Mouse (Mus musculus): ENCODE measurements around the gene Nudc. TPM values are rescaled to one million over a fixed set of nuclear protein-coding genes. Genes with fewer than 3 reads are reported as not detected.

Nudc gene
- total and polyA plus RNA-seq, 2 experiments from 2014 or later: 42.1 to 152 TPM

DNA sequence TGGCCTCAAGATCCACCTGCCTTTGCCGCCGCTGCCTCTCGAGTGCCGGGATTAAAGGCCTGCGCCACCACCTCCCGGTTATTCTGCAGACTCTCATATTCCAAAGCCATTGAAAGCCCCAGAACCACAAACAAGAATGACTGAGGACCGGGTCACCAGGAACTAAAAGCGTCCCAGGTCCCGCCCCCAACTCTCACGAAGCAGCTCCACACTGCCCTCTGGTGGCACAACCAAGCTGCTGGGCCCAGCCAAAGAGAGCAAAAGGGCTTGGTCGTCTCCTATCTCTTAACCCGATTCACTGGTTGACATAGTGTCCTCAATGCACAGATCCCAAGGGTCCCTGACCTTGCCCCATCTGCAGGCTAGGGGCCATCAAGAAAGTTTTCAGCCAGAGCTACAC, 51.4 kb downstream of the Nudc start:
- Histone ChIP-seq H3K4me2 (ENCODE audit: low read depth, low read length) (peak overlapping the region; percentile 60), H3K4me1 (ENCODE audit: control insufficient read depth, insufficient read depth) (peaks cover 30% of the 10 kb centered on the region), H3K27ac (ENCODE audit: low read depth) (peak overlapping the region; percentile 67), H3K27me3 (ENCODE audit: control insufficient read depth, insufficient read depth, low read length) (peaks cover 41% of the 10 kb centered on the region), H3K9me3 (replicated peaks; ENCODE audit: control insufficient read depth, low read length) (no peaks in the 10 kb centered on the region), H3K36me3 (replicated peaks; ENCODE audit: control insufficient read depth, insufficient read depth, low read length) (no peaks in the 10 kb centered on the region), H3K4me3 (ENCODE audit: low read depth, low read length) (peak overlapping the region; percentile 32), H3K9ac (replicated peaks; ENCODE audit: low read depth, low read length) (0 out of 2 replicates have a peak overlapping the region, but pooled peaks have one; percentile 2)
- under 1% methylated on average over 12 of the region's 12 CpGs for WGBS
- peak; percentile 90 for DNase-seq (ENCODE audit: low spot score)
- ATAC-seq (ENCODE audit: insufficient read depth, low read depth): peak; percentile 54
- no peak for TF ChIP-seq EP300 (IDR thresholded peaks at IDR 0.05; ENCODE audit: low read depth)
- peak; percentile 96 for TF ChIP-seq CTCF (IDR thresholded peaks at IDR 0.05; ENCODE audit: low read depth)

DNA sequence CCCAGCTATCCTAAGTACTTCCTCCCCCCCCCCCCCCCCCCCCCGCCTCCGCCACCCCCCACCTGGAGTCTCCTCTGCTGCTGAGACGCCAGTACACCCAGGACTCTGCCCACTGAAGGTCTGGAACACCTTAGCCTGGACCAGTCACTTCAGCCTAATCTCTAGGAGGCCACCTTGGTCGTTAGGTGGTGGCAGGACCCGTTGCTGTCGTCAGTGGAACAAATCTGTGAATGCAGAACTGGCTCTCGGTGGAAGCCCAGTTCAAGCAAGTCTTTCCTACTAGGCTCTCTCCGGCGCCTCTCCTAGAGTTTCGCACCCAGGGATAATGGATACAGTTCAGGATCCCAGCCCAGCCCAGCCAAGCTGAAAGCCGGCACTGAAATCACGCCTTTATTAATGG, 51.9 kb downstream of the Nudc start:
- H3K4me1 ChIP-seq (ENCODE audit: control insufficient read depth, insufficient read depth): peaks cover 33% of the 10 kb centered on the region

DNA sequence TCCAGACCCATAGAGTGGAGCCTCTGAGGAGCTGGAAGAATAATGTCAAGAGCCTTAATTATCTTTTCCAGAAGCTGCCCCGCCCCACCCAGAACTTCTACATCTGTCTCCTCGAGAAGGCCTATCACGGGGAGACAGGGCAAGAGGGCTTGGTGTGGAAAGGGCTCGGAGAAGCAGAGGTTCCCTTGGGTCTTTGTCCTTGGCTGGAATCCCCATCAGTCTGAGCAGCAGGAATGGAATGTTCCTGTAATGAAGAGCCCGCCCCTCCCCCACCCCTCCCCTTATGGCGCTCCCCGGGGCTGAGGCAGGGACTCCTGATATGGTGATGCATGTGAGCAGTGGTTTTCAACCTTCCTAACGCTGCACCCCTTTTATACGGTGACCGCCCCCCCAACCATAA, 54.0 kb downstream of the Nudc start:
- peaks cover 15% of the 10 kb centered on the region for H3K27me3 ChIP-seq (ENCODE audit: control insufficient read depth, insufficient read depth, low read length)
- H3K36me3 ChIP-seq (replicated peaks; ENCODE audit: control insufficient read depth, insufficient read depth, low read length): 0 out of 2 replicates have a peak, but pooled peaks cover 10% of the 10 kb centered on the region
- ATAC-seq (ENCODE audit: insufficient read depth, low read depth): peak; percentile 69
- H3K4me1 ChIP-seq (ENCODE audit: control insufficient read depth, insufficient read depth): peaks cover 24% of the 10 kb centered on the region
- 14% methylated on average over 10 of the region's 10 CpGs for WGBS
- peak overlapping the region; percentile 78 for H3K27ac ChIP-seq (ENCODE audit: low read depth)
- peak overlapping the region; percentile 35 for H3K4me2 ChIP-seq (ENCODE audit: low read depth, low read length)
- H3K4me3 ChIP-seq (ENCODE audit: low read depth, low read length): no peak overlapping the region
- DNase-seq (ENCODE audit: low spot score): peak; percentile 90
- H3K9me3 ChIP-seq (replicated peaks; ENCODE audit: control insufficient read depth, low read length): no peaks in the 10 kb centered on the region
- 0 out of 2 replicates have a peak overlapping the region, but pooled peaks have one; percentile 8 for H3K9ac ChIP-seq (replicated peaks; ENCODE audit: low read depth, low read length)
- TF ChIP-seq CTCF (IDR thresholded peaks at IDR 0.05; ENCODE audit: low read depth): no peak
- TF ChIP-seq EP300 (IDR thresholded peaks at IDR 0.05; ENCODE audit: low read depth): peak; percentile 58; the same call in 1 of the 2 replicates

More for the DNA sequence above, 51.9 kb downstream of the Nudc start:
- H3K36me3 ChIP-seq (replicated peaks; ENCODE audit: control insufficient read depth, insufficient read depth, low read length): no peaks in the 10 kb centered on the region
- 19% methylated on average over 9 of the region's 12 CpGs for WGBS
- no peak for DNase-seq (ENCODE audit: low spot score)
- peak overlapping the region; percentile 2; the same call in 1 of the 2 replicates for H3K9ac ChIP-seq (replicated peaks; ENCODE audit: low read depth, low read length)
- H3K27me3 ChIP-seq (ENCODE audit: control insufficient read depth, insufficient read depth, low read length): peaks cover 36% of the 10 kb centered on the region
- H3K9me3 ChIP-seq (replicated peaks; ENCODE audit: control insufficient read depth, low read length): no peaks in the 10 kb centered on the region
- TF ChIP-seq CTCF (IDR thresholded peaks at IDR 0.05; ENCODE audit: low read depth) (no peak), EP300 (IDR thresholded peaks at IDR 0.05; ENCODE audit: low read depth) (no peak)
- no peak for ATAC-seq (ENCODE audit: insufficient read depth, low read depth)
- H3K4me2 ChIP-seq (ENCODE audit: low read depth, low read length): peak overlapping the region; percentile 60
- H3K27ac ChIP-seq (ENCODE audit: low read depth): peak overlapping the region; percentile 67
- peak overlapping the region; percentile 32 for H3K4me3 ChIP-seq (ENCODE audit: low read depth, low read length)

DNA sequence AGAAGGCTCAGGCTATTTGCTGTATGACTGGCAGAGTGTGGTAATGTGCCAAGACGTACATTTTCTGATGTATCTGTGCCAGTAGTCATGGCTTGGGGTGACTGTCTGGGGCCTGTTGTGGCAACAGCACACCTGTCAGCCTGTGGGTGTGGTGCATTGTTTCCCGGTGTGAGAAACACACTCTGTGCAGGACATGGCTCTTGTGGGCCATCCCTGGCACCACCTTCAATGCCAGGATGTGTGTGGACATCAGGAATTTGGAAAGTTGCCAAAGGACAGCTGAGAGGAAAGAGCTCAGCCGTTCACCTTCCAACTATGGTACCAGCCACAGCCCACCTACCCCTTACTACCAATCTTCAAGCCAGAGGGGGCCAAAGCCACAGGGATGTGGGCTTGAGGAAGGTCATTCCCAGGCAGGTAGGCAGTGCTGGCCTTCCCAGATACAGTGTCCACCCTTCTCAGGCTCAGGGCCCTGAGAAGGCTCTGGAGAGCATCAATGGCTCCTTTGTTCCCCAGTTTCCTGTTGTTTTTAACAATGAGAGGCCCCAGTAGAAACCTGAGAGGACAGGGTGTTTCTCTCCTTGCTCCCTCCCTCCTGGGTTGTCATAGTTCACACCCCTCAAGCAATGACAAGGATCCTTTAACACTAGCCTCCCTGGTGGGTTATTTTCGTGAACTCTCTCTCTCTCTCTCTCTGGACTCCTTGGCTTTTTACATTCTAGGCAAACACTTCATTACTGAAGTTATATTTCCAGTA, 56.1 kb downstream of the Nudc start:
- Histone ChIP-seq H3K27me3 (ENCODE audit: control insufficient read depth, insufficient read depth, low read length) (no peaks in the 10 kb centered on the region), H3K36me3 (replicated peaks; ENCODE audit: control insufficient read depth, insufficient read depth, low read length) (0 out of 2 replicates have a peak, but pooled peaks cover 10% of the 10 kb centered on the region), H3K27ac (ENCODE audit: low read depth) (peak overlapping the region; percentile 66), H3K4me2 (ENCODE audit: low read depth, low read length) (no peak overlapping the region), H3K4me1 (ENCODE audit: control insufficient read depth, insufficient read depth) (peaks cover 25% of the 10 kb centered on the region), H3K9ac (replicated peaks; ENCODE audit: low read depth, low read length) (no peak overlapping the region), H3K4me3 (ENCODE audit: low read depth, low read length) (no peak overlapping the region), H3K9me3 (replicated peaks; ENCODE audit: control insufficient read depth, low read length) (no peaks in the 10 kb centered on the region)
- ATAC-seq (ENCODE audit: insufficient read depth, low read depth): peak; percentile 22
- peak; percentile 61 for DNase-seq (ENCODE audit: low spot score)
- WGBS: 36% methylated on average over 4 of the region's 4 CpGs
- TF ChIP-seq CTCF (IDR thresholded peaks at IDR 0.05; ENCODE audit: low read depth): no peak
- peak; percentile 29; the same call in 1 of the 2 replicates for TF ChIP-seq EP300 (IDR thresholded peaks at IDR 0.05; ENCODE audit: low read depth)

DNA sequence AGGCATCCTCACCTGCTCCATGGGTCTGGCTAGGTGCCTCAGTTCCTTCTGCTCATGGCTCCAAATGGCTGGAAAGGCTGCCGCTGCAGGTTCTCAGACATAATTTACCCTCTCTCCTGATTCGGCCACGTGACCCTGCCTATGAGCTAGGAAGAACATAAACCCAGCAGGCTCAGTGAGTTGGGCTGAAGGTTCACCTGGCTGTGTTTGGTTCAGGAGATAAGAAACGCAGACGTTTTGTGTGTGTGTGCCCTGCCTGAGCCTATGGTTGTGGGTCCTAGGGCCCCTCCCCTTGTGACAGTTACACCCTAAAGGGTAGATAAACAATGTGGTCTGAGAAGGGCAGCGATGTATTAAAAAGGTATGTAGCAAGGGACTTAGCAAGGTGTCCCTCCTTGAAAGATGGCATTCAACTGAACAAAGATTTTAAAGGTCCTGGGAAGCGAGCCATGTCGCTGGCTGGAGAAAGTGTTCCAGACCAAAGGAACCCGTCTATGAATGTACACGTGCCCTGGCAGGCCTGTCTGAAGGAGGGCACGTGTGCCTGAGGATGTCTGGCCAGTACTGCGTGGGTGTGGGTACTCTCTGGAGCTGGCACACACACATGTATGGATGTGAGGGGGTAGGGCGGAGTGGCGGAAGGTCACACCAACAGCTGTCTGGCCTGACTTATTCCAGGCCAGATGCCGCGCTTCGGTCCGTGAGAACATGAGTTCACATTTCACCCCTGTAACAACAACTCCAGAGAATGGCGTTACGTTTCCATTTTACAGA, 57.0 kb downstream of the Nudc start:
- TF ChIP-seq EP300 (IDR thresholded peaks at IDR 0.05; ENCODE audit: low read depth) (no peak), CTCF (IDR thresholded peaks at IDR 0.05; ENCODE audit: low read depth) (no peak)
- ATAC-seq (ENCODE audit: insufficient read depth, low read depth) (no peak), DNase-seq (ENCODE audit: low spot score) (no peak)
- no peak overlapping the region for H3K4me2 ChIP-seq (ENCODE audit: low read depth, low read length)
- no peak overlapping the region; the same call in 1 of the 2 replicates for H3K27ac ChIP-seq (ENCODE audit: low read depth)
- H3K36me3 ChIP-seq (replicated peaks; ENCODE audit: control insufficient read depth, insufficient read depth, low read length): 0 out of 2 replicates have a peak, but pooled peaks cover 10% of the 10 kb centered on the region
- no peak overlapping the region for H3K4me3 ChIP-seq (ENCODE audit: low read depth, low read length)
- H3K27me3 ChIP-seq (ENCODE audit: control insufficient read depth, insufficient read depth, low read length): no peaks in the 10 kb centered on the region; the same call in 1 of the 2 replicates
- peaks cover 33% of the 10 kb centered on the region for H3K4me1 ChIP-seq (ENCODE audit: control insufficient read depth, insufficient read depth)
- no peaks in the 10 kb centered on the region for H3K9me3 ChIP-seq (replicated peaks; ENCODE audit: control insufficient read depth, low read length)
- WGBS: 82% methylated on average over 20 of the region's 20 CpGs
- H3K9ac ChIP-seq (replicated peaks; ENCODE audit: low read depth, low read length): no peak overlapping the region

All from heart, postnatal 0 days (tissue).